Mouse (Mus musculus): ENCODE data around the gene Set. TPM values are rescaled to one million over a fixed set of nuclear protein-coding genes. Genes with fewer than 3 reads are reported as not detected.

Gene Set
- polyA plus RNA-seq, 3 experiments from 2014 or later, result 374 to 393 (median 380) TPM

GRCm38 (mm10) chr2:30061215-30062166 is 4.3 kb downstream of the Set start:
- peak; percentile 30 for ATAC-seq

GRCm38 (mm10) chr2:30062249-30063093 is 5.3 kb downstream of the Set start:
- ATAC-seq, result peak; percentile 19

- ATAC-seq, result no peak
These were observed 6.1 kb downstream of the Set start for GRCm38 (mm10) chr2:30063235-30063634.

GRCm38 (mm10) chr2:30063791-30064190 is 6.6 kb downstream of the Set start:
- ATAC-seq, result no peak

GRCm38 (mm10) chr2:30064298-30064697 is 7.1 kb downstream of the Set start:
- no peak for ATAC-seq

GRCm38 (mm10) chr2:30066046-30066901 is 9.1 kb downstream of the Set start:
- ATAC-seq, result peak; percentile 71

GRCm38 (mm10) chr2:30067031-30067888 is 10.1 kb downstream of the Set start:
- no peak for ATAC-seq

- no peak for ATAC-seq
These were observed 10.8 kb downstream of the Set start for GRCm38 (mm10) chr2:30067962-30068361.

- no peak for ATAC-seq
These were observed 15.7 kb downstream of the Set start for GRCm38 (mm10) chr2:30072875-30073274.

- ATAC-seq, result no peak
These were observed 16.1 kb downstream of the Set start for GRCm38 (mm10) chr2:30073285-30073684.

- ATAC-seq, result no peak
These were observed 18.4 kb downstream of the Set start for GRCm38 (mm10) chr2:30075625-30076024.

- no peak for ATAC-seq
These were observed 19.3 kb downstream of the Set start for GRCm38 (mm10) chr2:30076439-30076838.

- no peak for ATAC-seq
These were observed 19.8 kb downstream of the Set start for GRCm38 (mm10) chr2:30076959-30077358.

- peak; percentile 89 for ATAC-seq
These were observed 20.5 kb downstream of the Set start, which contains the start of gene Pkn3 for GRCm38 (mm10) chr2:30077502-30078348. Gene Pkn3 (plus strand): TSS chr2:30077684.

- ATAC-seq, result no peak
These were observed 21.2 kb downstream of the Set start for GRCm38 (mm10) chr2:30078349-30078712.

GRCm38 (mm10) chr2:30078760-30079159 is 21.6 kb downstream of the Set start:
- ATAC-seq, result no peak

GRCm38 (mm10) chr2:30080181-30080800 is 23.1 kb downstream of the Set start:
- no peak for ATAC-seq

GRCm38 (mm10) chr2:30084113-30084512 is 26.9 kb downstream of the Set start:
- ATAC-seq, result no peak

GRCm38 (mm10) chr2:30084632-30085031 is 27.5 kb downstream of the Set start:
- no peak for ATAC-seq

- no peak for ATAC-seq
These were observed 30.1 kb downstream of the Set start for GRCm38 (mm10) chr2:30087310-30087709.
